In the genomic region with DNA sequence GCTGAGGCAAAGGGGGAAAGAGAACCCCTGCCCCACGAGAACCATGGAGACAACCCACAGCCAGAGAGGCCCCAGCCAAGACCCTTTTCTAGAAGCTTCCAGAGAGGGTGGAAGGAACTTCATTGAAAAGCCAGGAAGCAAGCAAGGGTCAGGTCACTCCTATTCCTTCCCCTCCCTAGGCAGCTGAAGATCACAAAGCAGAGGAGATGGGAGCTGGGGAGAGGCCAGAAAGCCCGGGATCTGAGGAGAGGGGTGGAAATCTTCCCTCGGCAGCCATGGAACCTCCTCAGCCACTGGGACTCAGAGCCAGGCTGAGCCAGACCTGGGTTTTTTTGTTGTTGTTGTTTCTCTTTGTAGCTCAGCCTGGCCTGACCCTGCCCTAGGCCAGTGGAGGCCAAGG, we compare ENCODE assay signal across 12 mouse cellular contexts. TPM values are rescaled to one million over a fixed set of nuclear protein-coding genes. Genes with fewer than 3 reads are reported as not detected.
A peak's percentile ranks its signal among the peaks of the same experiment; 100 is the strongest.
DNase-seq lines count a peak whose midpoint lies in the region; ATAC-seq and TF ChIP-seq lines count a peak whose summit lies in the region.
"Had no signal": no experiment of that assay in that cellular context is flagged by ENCODE, and none has a peak within 500 bp of the region (broad histone marks: within the 10 kb centered on the region; RNA-seq: fewer than 3 reads in every experiment).

No protein-coding gene starts in this region.

- peak; percentile 55 for TF ChIP-seq POLR2A in heart, adult 2 months (IDR thresholded peaks at IDR 0.05; ENCODE audit: insufficient read depth, low read depth, low read length)
- no peak for TF ChIP-seq POLR2A in liver, adult 2 months (IDR thresholded peaks at IDR 0.05; ENCODE audit: extremely low read depth, insufficient read depth, low read length)

- no peak overlapping the region for H3K4me2 ChIP-seq in liver, embryonic 13.5 days
- H3K4me2 ChIP-seq in midbrain, embryonic 15.5 days = no peak overlapping the region
- H3K4me2 ChIP-seq: stomach, embryonic 15.5 days had no signal

- no peak for TF ChIP-seq CTCF in heart, adult 2 months (IDR thresholded peaks at IDR 0.05)
- no peak for TF ChIP-seq CTCF in liver, adult 2 months (IDR thresholded peaks at IDR 0.05; ENCODE audit: low read depth, low read length)

- no peak overlapping the region for H3K9ac ChIP-seq in heart, adult 2 months (ENCODE audit: low read depth, low read length)
- peak overlapping the region; percentile 50 for H3K9ac ChIP-seq in liver, adult 2 months (ENCODE audit: low read depth, low read length)
- no peak overlapping the region for H3K9ac ChIP-seq in liver, embryonic 13.5 days
- no peak overlapping the region for H3K9ac ChIP-seq in midbrain, embryonic 15.5 days
- H3K9ac ChIP-seq: stomach, embryonic 15.5 days had no signal

- intact Hi-C loops in heart, adult 2 months (cut with DNase I) = no loop called here
- intact Hi-C loops in heart, postnatal 14 days (cut with DNase I) = no loop called here

- peaks cover 29% of the 10 kb centered on the region for H3K4me1 ChIP-seq in heart, adult 2 months (ENCODE audit: control insufficient read depth, insufficient read depth, low read length)
- H3K4me1 ChIP-seq in liver, adult 2 months (ENCODE audit: control insufficient read depth, insufficient read depth, low read length) = peaks cover 60% of the 10 kb centered on the region
- peaks cover 68% of the 10 kb centered on the region for H3K4me1 ChIP-seq in heart, embryonic 10.5 days
- peaks cover 75% of the 10 kb centered on the region for H3K4me1 ChIP-seq in liver, embryonic 13.5 days (replicated peaks)
- peaks cover 4% of the 10 kb centered on the region for H3K4me1 ChIP-seq in midbrain, embryonic 15.5 days
- H3K4me1 ChIP-seq: stomach, embryonic 15.5 days had no signal

- TF ChIP-seq EP300 in heart, adult 2 months (IDR thresholded peaks at IDR 0.05; ENCODE audit: insufficient read depth, low read depth, low read length) = peak; percentile 78; the same call in 1 of the 2 replicates

- H3K27me3 ChIP-seq in heart, adult 2 months (ENCODE audit: control insufficient read depth, insufficient read depth, low read length) = no peaks in the 10 kb centered on the region
- no peaks in the 10 kb centered on the region for H3K27me3 ChIP-seq in liver, adult 2 months (ENCODE audit: control insufficient read depth, insufficient read depth, low read length)
- no peaks in the 10 kb centered on the region for H3K27me3 ChIP-seq in heart, embryonic 10.5 days (ENCODE audit: insufficient read depth, poor library complexity, severe bottlenecking)
- H3K27me3 ChIP-seq in liver, embryonic 13.5 days = no peaks in the 10 kb centered on the region
- no peaks in the 10 kb centered on the region for H3K27me3 ChIP-seq in midbrain, embryonic 15.5 days (replicated peaks)
- H3K27me3 ChIP-seq: stomach, embryonic 15.5 days had no signal

- no peaks in the 10 kb centered on the region for H3K36me3 ChIP-seq in heart, adult 2 months (ENCODE audit: control insufficient read depth, insufficient read depth, low read length)
- H3K36me3 ChIP-seq in liver, adult 2 months (ENCODE audit: control insufficient read depth, insufficient read depth, low read length) = no peaks in the 10 kb centered on the region
- no peaks in the 10 kb centered on the region; the same call in 1 of the 2 replicates for H3K36me3 ChIP-seq in heart, embryonic 10.5 days
- peaks cover 38% of the 10 kb centered on the region for H3K36me3 ChIP-seq in liver, embryonic 13.5 days
- H3K36me3 ChIP-seq in midbrain, embryonic 15.5 days (replicated peaks) = no peaks in the 10 kb centered on the region
- H3K36me3 ChIP-seq: stomach, embryonic 15.5 days had no signal

- no peaks in the 10 kb centered on the region for H3K79me2 ChIP-seq in heart, adult 2 months (replicated peaks; ENCODE audit: control insufficient read depth, insufficient read depth, low read length)
- peaks cover 39% of the 10 kb centered on the region for H3K79me2 ChIP-seq in liver, adult 2 months (ENCODE audit: control insufficient read depth, insufficient read depth, low read length)

- no peaks in the 10 kb centered on the region for H3K9me3 ChIP-seq in heart, embryonic 10.5 days
- H3K9me3 ChIP-seq in liver, embryonic 13.5 days (replicated peaks) = no peaks in the 10 kb centered on the region
- no peaks in the 10 kb centered on the region for H3K9me3 ChIP-seq in midbrain, embryonic 15.5 days
- H3K9me3 ChIP-seq: stomach, embryonic 15.5 days had no signal

- H3K4me3 ChIP-seq in heart, adult 2 months = no peak overlapping the region
- no peak overlapping the region for H3K4me3 ChIP-seq in liver, adult 2 months (ENCODE audit: insufficient read depth, low read depth, low read length)
- H3K4me3 ChIP-seq in heart, embryonic 10.5 days = no peak overlapping the region
- H3K4me3 ChIP-seq in liver, embryonic 13.5 days (replicated peaks) = no peak overlapping the region
- no peak overlapping the region for H3K4me3 ChIP-seq in midbrain, embryonic 15.5 days
- H3K4me3 ChIP-seq: stomach, embryonic 15.5 days had no signal

- 38% methylated on average over 3 of the region's 3 CpGs for WGBS in heart, adult 2 months
- WGBS in liver, adult 2 months = 6% methylated on average over 3 of the region's 3 CpGs
- WGBS in heart, embryonic 10.5 days = 47% methylated on average over 3 of the region's 3 CpGs
- WGBS in liver, embryonic 13.5 days (ENCODE audit: insufficient replicate concordance) = 43% methylated on average over 3 of the region's 3 CpGs
- WGBS in midbrain, embryonic 15.5 days = 51% methylated on average over 3 of the region's 3 CpGs

- ATAC-seq in liver, embryonic 13.5 days (ENCODE audit: low read depth) = no peak
- no peak for ATAC-seq in midbrain, embryonic 15.5 days (replicated peaks)
- ATAC-seq: hindbrain, embryonic 16.5 days had no signal

- peak overlapping the region; percentile 81 for H3K27ac ChIP-seq in heart, adult 2 months
- peak overlapping the region; percentile 98 for H3K27ac ChIP-seq in liver, adult 2 months (replicated peaks; ENCODE audit: insufficient read depth, low read depth, low read length)
- peak overlapping the region; percentile 84 for H3K27ac ChIP-seq in heart, embryonic 10.5 days
- H3K27ac ChIP-seq in liver, embryonic 13.5 days = peak overlapping the region; percentile 68
- no peak overlapping the region for H3K27ac ChIP-seq in midbrain, embryonic 15.5 days
- H3K27ac ChIP-seq: stomach, embryonic 15.5 days had no signal

- DNase-seq in heart, adult 2 months = peak in 1 of 2 experiments; percentile 46
- DNase-seq in heart, postnatal 14 days = no peak
- peak; percentile 83 for DNase-seq in liver, adult 2 months (ENCODE audit: extremely low read depth, low read depth, low spot score)
- no peak for DNase-seq in liver
- no peak for DNase-seq in heart, embryonic 10.5 days (ENCODE audit: low spot score)
- no peak for DNase-seq in liver, embryonic 13.5 days
- DNase-seq in c-Kit-positive CD71-positive TER-119-positive erythroid progenitor cells, embryonic 14.5 days (ENCODE audit: low spot score) = no peak
- DNase-seq: gastrocnemius, postnatal 10 days; layer of hippocampus, adult 9-11 months had no signal

RNA-seq across cellular contexts. Expression of a gene that starts 9.8 kb away (rescaled TPM):
- total RNA-seq in heart, adult 2 months (2021) = 10 to 100 TPM; 23.6 to 27.8 TPM
- 55.5 and 77.5 TPM in 2 replicates for polyA plus RNA-seq in heart, adult 2 months (2012; rRNA removed)
- 10 to 100 TPM; 60.1 to 77.5 TPM for total RNA-seq in heart, postnatal 14 days (2021)
- total RNA-seq in liver, adult 2 months (2014; rRNA removed) = 72.4 and 108 TPM in 2 replicates
- 189 and 223 TPM in 2 replicates for polyA plus RNA-seq in liver, adult 2 months (2012; rRNA removed)
- polyA plus RNA-seq in heart, embryonic 10.5 days (2016; fragmentation: Nextera tagmentation; extraction: Ambion mirVana) = 73.1 and 94.3 TPM in 2 replicates
- polyA plus RNA-seq in liver, embryonic 13.5 days (2015; fragmentation: Nextera tagmentation; extraction: Ambion mirVana) = 66.1 and 76.3 TPM in 2 replicates
- polyA plus RNA-seq in midbrain, embryonic 15.5 days (2015; fragmentation: Nextera tagmentation; extraction: Ambion mirVana) = 40.3 and 45.9 TPM in 2 replicates

RNA-seq across cellular contexts. Expression of a gene that starts 58.0 kb away (rescaled TPM):
- under 1 TPM in 1 of 2 experiments, not detected in 1; 0.21 TPM for total RNA-seq in heart, adult 2 months (2021)
- polyA plus RNA-seq in heart, adult 2 months (2012; rRNA removed) = 0.12 and 0.23 TPM in 2 replicates
- total RNA-seq in heart, postnatal 14 days (2021) = under 1 TPM in 1 of 2 experiments, not detected in 1; 0.24 TPM
- 0.13 TPM in 1 of 2 replicates, not detected in the other for total RNA-seq in liver, adult 2 months (2014; rRNA removed)
- 0.16 and 0.24 TPM in 2 replicates for polyA plus RNA-seq in liver, adult 2 months (2012; rRNA removed)
- polyA plus RNA-seq in heart, embryonic 10.5 days (2016; fragmentation: Nextera tagmentation; extraction: Ambion mirVana) = 0.34 and 0.67 TPM in 2 replicates
- polyA plus RNA-seq in liver, embryonic 13.5 days (2015; fragmentation: Nextera tagmentation; extraction: Ambion mirVana) = 0.10 and 0.21 TPM in 2 replicates
- 0.74 and 0.86 TPM in 2 replicates for polyA plus RNA-seq in midbrain, embryonic 15.5 days (2015; fragmentation: Nextera tagmentation; extraction: Ambion mirVana)

RNA-seq across cellular contexts. Expression of a gene that starts 58.9 kb away (rescaled TPM):
- total RNA-seq in heart, adult 2 months (2021) = 1,000 to 10,000 TPM in 1 of 2 experiments, 100 to 1,000 TPM in 1; 894 to 1,473 TPM
- polyA plus RNA-seq in heart, adult 2 months (2012; rRNA removed) = 664 and 1,033 TPM in 2 replicates
- 1,000 to 10,000 TPM in 1 of 2 experiments, 100 to 1,000 TPM in 1; 947 to 1,009 TPM for total RNA-seq in heart, postnatal 14 days (2021)
- total RNA-seq in liver, adult 2 months (2014; rRNA removed) = 634 and 1,049 TPM in 2 replicates
- polyA plus RNA-seq in liver, adult 2 months (2012; rRNA removed) = 990 and 1,297 TPM in 2 replicates
- 921 and 966 TPM in 2 replicates for polyA plus RNA-seq in heart, embryonic 10.5 days (2016; fragmentation: Nextera tagmentation; extraction: Ambion mirVana)
- 517 and 564 TPM in 2 replicates for polyA plus RNA-seq in liver, embryonic 13.5 days (2015; fragmentation: Nextera tagmentation; extraction: Ambion mirVana)
- 1,496 and 1,513 TPM in 2 replicates for polyA plus RNA-seq in midbrain, embryonic 15.5 days (2015; fragmentation: Nextera tagmentation; extraction: Ambion mirVana)
